Mouse (Mus musculus) hindbrain, embryonic 10.5 days (tissue): ENCODE results near the gene Nudt17. TPM values are rescaled to one million over a fixed set of nuclear protein-coding genes. Genes with fewer than 3 reads are reported as not detected.

Source experiments
- DNase-seq: peaks from one replicate; pipeline ENCODE4 v3.0.0-alpha.2; 2017; ENCODE audit warnings: low spot score
- H3K27ac ChIP-seq: fragments of 300-500 bp; sonication (generic); 2 replicates; pipeline ENCODE4 v1.5.1; 2016; ENCODE audit warnings: mild to moderate bottlenecking, moderate library complexity
- H3K27me3 ChIP-seq: fragments of 300-500 bp; sonication (generic); 2 replicates; pipeline ENCODE4 v1.6.1; 2016; ENCODE audit warnings: mild to moderate bottlenecking; ENCODE audit not compliant: poor library complexity, insufficient read depth, severe bottlenecking
- H3K36me3 ChIP-seq: fragments of 300-500 bp; sonication (generic); 2 replicates; pipeline ENCODE4 v1.6.1; 2016; ENCODE audit warnings: mild to moderate bottlenecking, moderate library complexity
- H3K4me1 ChIP-seq: fragments of 300-500 bp; sonication (generic); replicated peaks from 2 replicates; pipeline ENCODE4 v1.6.1; 2016; ENCODE audit warnings: mild to moderate bottlenecking
- H3K4me3 ChIP-seq: fragments of 300-500 bp; sonication (generic); 2 replicates; pipeline ENCODE4 v1.5.1; 2016; ENCODE audit warnings: mild to moderate bottlenecking, moderate library complexity
- H3K9me3 ChIP-seq: fragments of 300-500 bp; sonication (generic); 2 replicates; pipeline ENCODE4 v1.6.1; 2016; ENCODE audit warnings: mild to moderate bottlenecking, moderate library complexity
- WGBS: fragments of 180-500 bp; shearing (Covaris S2); methylation state at CpG from one replicate; pipeline ENCODE4 v1.1.7; 2016; 5-methylcytosine and 5-hydroxymethylcytosine counted together
- polyA plus RNA-seq: library from polyadenylated mRNA; unstranded; fragments of >200 nt; fragmentation: Nextera tagmentation; extraction: Ambion mirVana; gene quantifications from 2 replicates; pipeline ENCODE4 v1.2.1, GENCODE M21; 2016

Gene Nudt17
- polyA plus RNA-seq, 1 experiment from 2014 or later, result 19.4 TPM

DNA sequence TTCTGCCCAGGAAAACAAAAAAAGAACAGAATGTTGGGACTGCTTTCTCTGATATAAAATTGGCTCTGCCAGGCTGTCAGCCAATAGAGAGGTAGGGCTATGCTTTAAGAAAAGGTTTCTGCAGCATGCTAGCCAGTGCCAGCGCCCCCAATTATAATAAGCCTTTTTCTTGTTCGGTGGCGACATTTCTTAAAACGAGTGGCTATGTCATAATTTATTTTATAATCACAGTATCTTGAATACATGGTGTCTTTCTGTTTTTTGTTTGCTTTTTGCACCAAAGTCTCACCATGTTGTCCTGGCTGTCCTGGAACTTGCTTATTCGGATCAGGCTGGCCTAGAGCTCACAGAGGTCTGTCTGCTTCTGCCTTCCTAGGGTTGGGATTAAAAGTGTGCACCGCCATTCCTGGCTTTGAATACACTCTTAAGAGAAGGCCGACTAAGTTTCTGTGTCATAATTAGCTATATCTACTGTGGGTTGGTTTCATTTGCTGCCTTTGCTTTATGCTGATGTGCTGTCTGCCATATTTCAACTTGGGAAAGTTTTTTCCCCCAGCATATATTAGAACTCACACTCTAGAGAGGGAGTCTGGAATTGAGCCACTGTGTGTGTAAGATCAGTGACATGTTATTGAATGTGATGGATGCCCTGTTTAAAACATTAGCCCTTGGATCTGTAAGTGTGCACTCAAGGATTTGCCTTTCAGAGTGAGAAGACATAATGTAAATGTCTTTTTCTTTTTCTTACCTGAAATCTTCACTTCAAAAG is 20.5 kb upstream of the Nudt17 start:
- Histone ChIP-seq H3K4me3 (peak overlapping the region; percentile 87), H3K27ac (no peak overlapping the region), H3K36me3 (peaks cover 15% of the 10 kb centered on the region), H3K4me1 (peaks cover 35% of the 10 kb centered on the region), H3K27me3 (no peaks in the 10 kb centered on the region), H3K9me3 (no peaks in the 10 kb centered on the region)
- 58% methylated on average over 7 of the region's 7 CpGs for WGBS
- no peak for DNase-seq

DNA sequence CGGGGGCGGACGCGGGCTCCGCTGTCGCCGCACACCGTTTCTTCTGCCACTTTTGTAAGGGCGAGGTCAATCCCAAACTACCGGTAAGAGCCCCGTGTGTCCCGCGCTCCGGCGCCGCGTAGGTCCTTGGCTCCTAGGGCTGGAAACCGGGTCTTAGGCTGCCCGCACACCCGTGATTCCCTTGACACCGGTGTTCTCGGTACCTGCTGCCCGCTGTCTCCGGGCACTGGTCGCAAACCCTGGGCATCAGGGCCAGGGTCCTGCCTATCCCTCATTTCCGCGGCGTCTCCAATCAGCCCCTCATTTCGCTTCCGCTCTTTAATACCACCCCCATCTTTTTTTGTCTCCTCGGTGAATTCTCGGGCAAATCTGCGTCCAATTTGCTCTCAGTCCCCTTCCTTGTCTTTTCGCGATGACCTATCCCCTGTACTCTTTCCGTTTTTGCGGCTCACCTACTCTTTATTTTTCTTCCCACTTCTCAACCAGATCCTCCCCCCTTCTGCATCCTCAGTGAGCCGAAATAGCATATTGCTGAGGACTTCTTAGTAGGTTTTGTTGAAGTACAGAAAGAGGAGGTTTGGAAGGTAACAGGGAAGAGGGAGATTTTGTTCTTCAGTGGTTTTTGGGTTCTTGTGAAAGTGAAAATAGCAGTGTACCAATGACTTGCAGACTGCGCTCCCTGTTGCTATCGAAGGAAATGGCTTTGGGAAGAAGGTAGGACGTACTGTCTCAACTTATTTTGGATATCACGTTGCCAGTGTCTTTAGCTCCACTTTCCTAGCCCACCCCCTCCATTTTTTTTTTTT is 19.7 kb upstream of the Nudt17 start:
- Histone ChIP-seq H3K9me3 (no peaks in the 10 kb centered on the region), H3K36me3 (peaks cover 23% of the 10 kb centered on the region), H3K27me3 (no peaks in the 10 kb centered on the region), H3K4me3 (peak overlapping the region; percentile 87), H3K4me1 (peaks cover 35% of the 10 kb centered on the region), H3K27ac (peak overlapping the region; percentile 94)
- no peak for DNase-seq
- under 1% methylated on average over 42 of the region's 42 CpGs for WGBS

DNA sequence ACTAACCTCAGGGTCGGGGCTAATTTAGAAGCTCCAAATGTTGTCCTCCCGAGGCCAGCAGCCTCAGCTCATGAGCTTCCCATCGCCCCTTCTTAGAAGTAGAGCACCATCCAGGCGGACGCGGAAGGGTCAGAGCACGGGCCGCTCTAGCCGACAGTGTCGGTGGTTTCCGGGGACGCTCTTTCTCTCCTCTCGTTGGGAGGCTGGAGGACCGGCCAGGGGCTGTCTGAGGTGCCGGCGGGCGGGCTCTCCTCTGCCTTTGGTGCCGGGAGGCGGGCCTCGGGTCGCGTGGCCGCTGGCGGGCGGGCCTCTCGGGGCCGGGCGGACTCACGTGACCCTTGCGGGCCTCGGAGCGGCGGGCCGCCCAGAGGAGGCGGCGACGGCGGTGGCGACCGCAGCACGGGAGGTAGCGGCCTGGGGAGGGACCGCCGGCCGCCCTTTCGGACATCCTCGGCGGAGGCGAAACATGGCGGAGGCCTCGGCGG is 19.0 kb upstream of the Nudt17 start, which contains the start of the genes Polr3c and Rnf115:
TSS of gene Polr3c (minus strand) at position 286 of the 485 bp plus-strand sequence.
TSS of gene Rnf115 (plus strand) at position 322 of the 485 bp plus-strand sequence.
- peaks cover 35% of the 10 kb centered on the region for H3K4me1 ChIP-seq
- WGBS, result under 1% methylated on average over 52 of the region's 52 CpGs
- DNase-seq, result peak; percentile 95

DNA sequence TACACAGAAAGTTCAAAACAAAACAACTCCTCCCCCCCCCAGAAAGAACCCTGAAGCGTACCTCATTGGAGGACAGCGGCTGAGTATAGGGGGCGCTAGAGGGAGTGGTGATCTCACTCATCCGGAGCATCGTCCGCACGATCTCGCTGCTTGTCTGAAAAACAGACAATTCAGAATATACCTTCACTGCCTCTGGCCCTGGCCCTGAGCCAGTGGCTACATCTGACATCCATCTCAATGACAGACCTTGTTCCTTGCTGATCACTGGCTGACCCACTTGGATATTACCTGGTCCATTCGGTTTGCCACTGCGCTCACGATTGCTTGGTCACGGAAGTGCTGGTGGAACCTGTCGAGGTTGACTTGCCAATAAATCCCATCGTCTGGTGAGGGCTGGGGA is 10.8 kb upstream of the Nudt17 start:
- Histone ChIP-seq H3K36me3 (peaks cover 92% of the 10 kb centered on the region), H3K9me3 (no peaks in the 10 kb centered on the region), H3K4me1 (peaks cover 8% of the 10 kb centered on the region; the same call in 1 of the 2 replicates), H3K27ac (no peak overlapping the region), H3K4me3 (no peak overlapping the region), H3K27me3 (no peaks in the 10 kb centered on the region)
- WGBS, result 44% methylated on average over 14 of the region's 14 CpGs
- peak; percentile 44 for DNase-seq

More for the DNA sequence above, 19.0 kb upstream of the Nudt17 start, which contains the start of the genes Polr3c and Rnf115:
- Histone ChIP-seq H3K27me3 (no peaks in the 10 kb centered on the region), H3K36me3 (peaks cover 28% of the 10 kb centered on the region), H3K4me3 (peak within 1 kb of the TSS; percentile 87), H3K27ac (peak within 1 kb of the TSS; percentile 94), H3K9me3 (no peaks in the 10 kb centered on the region)

DNA sequence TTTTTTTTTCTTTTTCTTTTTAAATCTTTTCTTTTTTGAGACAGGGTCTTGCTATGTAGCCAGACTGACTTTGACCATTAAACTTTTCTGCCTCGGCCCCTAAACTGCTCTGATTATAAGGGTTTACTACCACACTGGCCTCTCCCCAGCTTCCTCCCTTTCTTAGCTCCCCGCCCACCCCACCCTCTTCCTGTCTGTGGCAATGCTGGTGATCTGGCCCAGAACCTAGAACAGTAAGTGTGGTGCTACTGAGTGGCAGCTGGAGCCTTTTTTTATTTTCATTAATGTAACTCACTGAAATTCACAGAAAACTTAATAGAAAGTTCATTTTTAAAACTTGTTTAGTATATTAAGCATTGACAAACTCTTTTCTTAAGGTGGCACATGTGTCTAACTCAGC is 7.5 kb upstream of the Nudt17 start:
- H3K9me3 ChIP-seq, result no peaks in the 10 kb centered on the region

DNA sequence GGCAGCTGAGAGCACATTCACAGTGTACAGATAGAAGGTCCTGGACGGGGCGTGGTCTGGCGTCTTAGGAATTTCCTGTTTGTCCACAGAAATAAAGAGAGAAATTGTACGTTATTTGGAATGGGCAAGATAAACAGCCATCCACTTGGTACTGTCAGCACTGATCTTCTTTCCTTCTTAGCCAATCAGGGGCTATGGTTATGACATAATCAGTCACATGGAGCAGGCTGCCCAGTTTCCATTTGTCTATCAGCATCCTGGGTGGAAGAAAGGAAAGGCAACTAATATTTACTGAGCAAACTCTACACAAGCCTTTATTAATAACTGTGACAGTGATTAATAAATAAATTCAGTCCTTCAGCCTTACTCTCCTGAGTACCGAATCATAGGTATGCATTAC is 5.9 kb upstream of the Nudt17 start:
- 90% methylated on average over 5 of the region's 5 CpGs for WGBS
- H3K4me3 ChIP-seq, result no peak overlapping the region

More for the DNA sequence above, 7.5 kb upstream of the Nudt17 start:
- peaks cover 92% of the 10 kb centered on the region for H3K36me3 ChIP-seq
- H3K4me1 ChIP-seq, result peaks cover 8% of the 10 kb centered on the region; the same call in 1 of the 2 replicates
- WGBS, result 80% methylated on average over 2 of the region's 2 CpGs
- DNase-seq, result no peak
- H3K4me3 ChIP-seq, result no peak overlapping the region
- no peak overlapping the region for H3K27ac ChIP-seq
- H3K27me3 ChIP-seq, result no peaks in the 10 kb centered on the region

DNA sequence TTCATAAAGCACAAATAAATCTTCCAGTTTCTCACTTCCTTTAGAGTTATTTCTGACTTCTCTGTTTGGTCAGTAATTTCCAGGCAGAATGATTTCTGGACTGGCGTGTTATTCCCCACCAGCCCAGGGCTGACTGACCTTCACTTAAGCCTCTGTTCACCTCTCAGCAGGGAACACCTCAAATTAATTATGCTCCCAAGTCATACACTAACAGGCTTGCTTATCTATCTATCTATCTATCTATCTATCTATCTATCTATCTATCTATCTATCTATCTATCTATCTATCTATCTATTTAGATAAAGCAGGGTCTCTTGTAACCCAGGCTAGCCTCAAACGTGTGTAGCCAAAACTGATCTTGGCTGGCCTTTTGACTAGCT is 312 bp upstream of the Nudt17 start:
- 45% methylated on average over 2 of the region's 2 CpGs for WGBS
- Histone ChIP-seq H3K4me3 (peak overlapping the region; percentile 66; the same call in 1 of the 2 replicates), H3K27ac (no peak overlapping the region), H3K9me3 (no peaks in the 10 kb centered on the region), H3K36me3 (peaks cover 68% of the 10 kb centered on the region), H3K27me3 (peaks cover 18% of the 10 kb centered on the region), H3K4me1 (peaks cover 11% of the 10 kb centered on the region)
- no peak for DNase-seq

More for the DNA sequence above, 5.9 kb upstream of the Nudt17 start:
- H3K36me3 ChIP-seq, result peaks cover 93% of the 10 kb centered on the region
- peaks cover 4% of the 10 kb centered on the region; the same call in 1 of the 2 replicates for H3K4me1 ChIP-seq
- DNase-seq, result no peak
- no peak overlapping the region for H3K27ac ChIP-seq
- H3K27me3 ChIP-seq, result no peaks in the 10 kb centered on the region
- no peaks in the 10 kb centered on the region for H3K9me3 ChIP-seq

DNA sequence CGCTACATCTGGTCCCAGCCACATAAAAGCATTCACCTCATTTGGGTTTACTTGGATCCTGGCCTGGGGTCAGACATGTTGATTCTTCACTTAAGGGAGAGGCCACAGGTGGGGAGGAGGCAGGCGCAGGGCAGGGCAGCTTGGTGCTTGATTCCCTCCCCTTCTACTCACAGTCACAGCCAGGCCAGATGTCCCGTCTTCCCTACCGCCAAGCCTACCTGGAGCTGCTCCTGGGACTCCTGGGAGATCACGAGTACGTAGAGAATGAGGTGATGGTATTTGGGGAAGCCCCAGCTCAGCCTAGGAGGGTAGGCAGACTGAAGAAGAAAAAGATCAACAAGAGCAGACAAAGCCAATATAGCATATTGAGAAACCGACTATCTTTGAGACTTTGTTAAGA is 1.4 kb downstream of the Nudt17 start:
- peaks cover 12% of the 10 kb centered on the region for H3K4me1 ChIP-seq
- H3K4me3 ChIP-seq, result no peak overlapping the region
- no peaks in the 10 kb centered on the region for H3K9me3 ChIP-seq
- H3K27me3 ChIP-seq, result peaks cover 18% of the 10 kb centered on the region
- 74% methylated on average over 7 of the region's 7 CpGs for WGBS
- no peak for DNase-seq
- H3K27ac ChIP-seq, result no peak overlapping the region
- peaks cover 67% of the 10 kb centered on the region for H3K36me3 ChIP-seq

DNA sequence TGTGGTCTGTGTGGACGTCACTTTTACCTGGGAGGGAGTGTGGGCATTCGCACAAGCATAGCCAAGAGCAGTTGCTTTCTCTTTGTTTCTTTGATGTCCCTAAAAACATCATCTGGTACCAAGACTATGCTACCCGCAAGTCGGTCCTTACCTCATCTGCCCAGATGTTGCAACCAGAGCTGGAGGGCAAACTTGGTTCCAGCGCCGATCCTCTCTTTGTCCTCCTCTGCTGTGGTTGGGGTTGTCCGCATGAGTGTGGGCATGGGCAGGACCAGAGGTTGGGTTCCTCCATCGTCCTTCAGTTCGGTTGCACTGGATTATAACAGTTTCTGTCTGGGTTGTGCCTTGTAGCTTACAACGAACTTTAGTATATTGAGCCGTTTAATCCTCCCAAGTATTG is 2.1 kb downstream of the Nudt17 start:
- Histone ChIP-seq H3K27ac (no peak overlapping the region), H3K27me3 (peaks cover 18% of the 10 kb centered on the region), H3K36me3 (peaks cover 67% of the 10 kb centered on the region), H3K9me3 (no peaks in the 10 kb centered on the region), H3K4me3 (no peak overlapping the region), H3K4me1 (peaks cover 15% of the 10 kb centered on the region)
- DNase-seq, result no peak
- 91% methylated on average over 11 of the region's 11 CpGs for whole genome bisulfite sequencing

DNA sequence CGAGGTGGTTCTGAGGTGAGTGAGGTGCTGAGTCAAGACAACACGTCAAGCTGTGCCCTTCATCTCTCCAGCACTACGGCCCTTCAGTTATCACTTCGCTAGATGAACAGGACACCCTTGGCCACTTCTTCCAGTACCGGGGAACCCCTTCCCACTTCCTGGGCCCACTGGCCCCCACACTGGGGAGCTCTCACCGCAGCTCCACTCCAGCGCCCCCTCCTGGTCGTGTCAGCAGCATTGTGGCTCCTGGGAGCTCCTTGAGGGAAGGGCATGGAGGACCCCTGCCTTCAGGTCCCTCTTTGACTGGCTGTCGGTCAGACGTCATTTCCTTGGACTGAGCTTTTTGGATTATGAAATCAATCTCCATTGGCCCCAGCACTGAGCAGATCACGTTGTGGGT is 3.6 kb downstream of the Nudt17 start:
- H3K4me3 ChIP-seq, result no peak overlapping the region
- no peak overlapping the region for H3K27ac ChIP-seq
- peaks cover 16% of the 10 kb centered on the region for H3K4me1 ChIP-seq
- WGBS, result 68% methylated on average over 11 of the region's 11 CpGs
- H3K9me3 ChIP-seq, result no peaks in the 10 kb centered on the region
- peaks cover 67% of the 10 kb centered on the region for H3K36me3 ChIP-seq
- H3K27me3 ChIP-seq, result peaks cover 18% of the 10 kb centered on the region
- no peak for DNase-seq

DNA sequence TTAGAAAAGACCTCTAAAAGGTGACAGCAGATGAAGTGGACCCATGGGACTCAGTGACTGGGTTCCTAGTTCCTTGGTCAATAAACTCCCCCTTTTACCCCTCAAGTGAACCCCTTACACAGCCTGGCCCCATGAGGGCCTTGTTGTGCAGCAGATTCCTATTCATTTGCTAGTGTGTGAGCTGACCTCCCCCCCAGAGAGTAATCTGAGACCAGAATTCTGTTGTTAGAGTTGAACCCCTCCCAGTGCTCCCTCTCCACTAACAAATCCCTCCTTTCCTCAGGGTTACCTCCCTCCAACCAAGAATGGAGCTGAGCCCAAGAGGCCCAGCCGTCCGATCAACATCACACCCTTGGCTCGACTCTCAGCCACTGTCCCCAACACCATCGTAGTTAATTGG is 7.4 kb downstream of the Nudt17 start:
- no peaks in the 10 kb centered on the region for H3K27me3 ChIP-seq
- no peak overlapping the region for H3K4me3 ChIP-seq
- no peak for DNase-seq
- peaks cover 30% of the 10 kb centered on the region for H3K4me1 ChIP-seq
- no peak overlapping the region for H3K27ac ChIP-seq
- no peaks in the 10 kb centered on the region for H3K9me3 ChIP-seq
- H3K36me3 ChIP-seq, result peaks cover 66% of the 10 kb centered on the region
- 86% methylated on average over 4 of the region's 4 CpGs for WGBS

DNA sequence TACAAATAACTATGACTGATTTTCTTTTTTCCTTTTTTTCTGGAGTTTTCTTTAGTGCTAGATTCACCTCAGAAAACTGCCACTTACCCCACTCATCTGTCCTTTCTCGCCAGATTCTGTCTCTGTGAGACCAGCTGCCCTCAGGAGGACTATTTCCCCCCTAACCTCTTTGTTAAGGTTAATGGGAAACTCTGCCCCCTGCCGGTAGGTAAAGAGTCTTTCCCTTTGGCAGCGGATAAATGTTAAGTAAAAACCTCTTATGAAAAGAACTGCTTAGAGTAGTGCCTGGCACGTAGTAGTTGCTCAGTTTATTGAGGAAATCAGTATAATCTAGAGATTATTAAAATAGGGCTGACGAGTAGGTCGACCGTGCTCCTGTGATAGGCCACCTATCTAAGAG is 8.0 kb downstream of the Nudt17 start:
- Histone ChIP-seq H3K4me1 (peaks cover 37% of the 10 kb centered on the region), H3K27me3 (no peaks in the 10 kb centered on the region), H3K9me3 (no peaks in the 10 kb centered on the region), H3K27ac (no peak overlapping the region), H3K4me3 (no peak overlapping the region), H3K36me3 (peaks cover 60% of the 10 kb centered on the region)
- DNase-seq, result no peak
- whole genome bisulfite sequencing, result 59% methylated on average over 7 of the region's 7 CpGs
